Mouse (Mus musculus) heart, postnatal 0 days (tissue): ENCODE measurements around the gene Map4k3. TPM values are rescaled to one million over a fixed set of nuclear protein-coding genes. Genes with fewer than 3 reads are reported as not detected.

Experiments used
- ATAC-seq: fragments of 200-750 bp; cut with Nextera tagmentation; 2 replicates; pipeline ENCODE4 v1.8.0; 2017; ENCODE audit warnings: low read depth, moderate number of reproducible peaks, moderate library complexity; ENCODE audit not compliant: insufficient read depth
- DNase-seq: peaks from one replicate; pipeline ENCODE4 v3.0.0-alpha.2; 2016; ENCODE audit warnings: low spot score
- H3K27ac ChIP-seq: fragments of 300-500 bp; sonication (generic); 2 replicates; pipeline ENCODE4 v1.5.1; 2014; ENCODE audit warnings: low read depth, mild to moderate bottlenecking
- H3K27me3 ChIP-seq: fragments of 300-500 bp; sonication (generic); 2 replicates; pipeline ENCODE4 v1.6.1; 2014; ENCODE audit warnings: low read length, mixed read lengths; ENCODE audit not compliant: control insufficient read depth, insufficient read depth
- H3K36me3 ChIP-seq: fragments of 300-500 bp; sonication (generic); replicated peaks from 2 replicates; pipeline ENCODE4 v1.6.1; 2014; ENCODE audit warnings: low read length, mixed read lengths; ENCODE audit not compliant: control insufficient read depth, insufficient read depth
- H3K4me1 ChIP-seq: fragments of 300-500 bp; sonication (generic); 2 replicates; pipeline ENCODE4 v1.6.1; 2014; ENCODE audit warnings: antibody characterized with exemption; ENCODE audit not compliant: control insufficient read depth, insufficient read depth
- H3K4me2 ChIP-seq: fragments of 300-500 bp; sonication (generic); 2 replicates; pipeline ENCODE4 v1.6.1; 2014; ENCODE audit warnings: low read depth, mild to moderate bottlenecking, low read length, moderate library complexity
- H3K4me3 ChIP-seq: fragments of 300-500 bp; sonication (generic); 2 replicates; pipeline ENCODE4 v1.5.1; 2014; ENCODE audit warnings: low read depth, low read length
- H3K9ac ChIP-seq: fragments of 300-500 bp; sonication (generic); replicated peaks from 2 replicates; pipeline ENCODE4 v1.6.1; 2014; ENCODE audit warnings: low read depth, low read length, mixed read lengths
- H3K9me3 ChIP-seq: fragments of 300-500 bp; sonication (generic); replicated peaks from 2 replicates; pipeline ENCODE4 v1.6.1; 2016; ENCODE audit warnings: low read length; ENCODE audit not compliant: control insufficient read depth
- CTCF ChIP-seq: IDR thresholded peaks from 2 replicates; pipeline ENCODE4 v1.5.1; 2016; ENCODE audit warnings: antibody characterized with exemption, control low read depth, low read depth
- EP300 ChIP-seq: IDR thresholded peaks from 2 replicates; pipeline ENCODE4 v1.6.1; 2016; ENCODE audit warnings: antibody characterized with exemption, low read depth
- WGBS: fragments of 180-500 bp; shearing (Covaris S2); extraction: QIAGEN DNeasy Blood & Tissue Kit; methylation state at CpG from one replicate; pipeline ENCODE4 v1.1.7; 2014; 5-methylcytosine and 5-hydroxymethylcytosine counted together
- polyA plus RNA-seq: library from polyadenylated mRNA; unstranded; fragments of >200 nt; fragmentation: Nextera tagmentation; extraction: Ambion mirVana; gene quantifications from 2 replicates; pipeline ENCODE4 v1.2.1, GENCODE M21; 2015
- total RNA-seq: library from RNA; depleted of rRNA; stranded (reverse); fragments of >200 nt; gene quantifications from 2 replicates; pipeline ENCODE4 v1.2.3, GENCODE M21; 2014; ENCODE audit warnings: low replicate concordance

Gene Map4k3
- total and polyA plus RNA-seq, 2 experiments from 2014 or later = 16.7 to 38.0 TPM

DNA sequence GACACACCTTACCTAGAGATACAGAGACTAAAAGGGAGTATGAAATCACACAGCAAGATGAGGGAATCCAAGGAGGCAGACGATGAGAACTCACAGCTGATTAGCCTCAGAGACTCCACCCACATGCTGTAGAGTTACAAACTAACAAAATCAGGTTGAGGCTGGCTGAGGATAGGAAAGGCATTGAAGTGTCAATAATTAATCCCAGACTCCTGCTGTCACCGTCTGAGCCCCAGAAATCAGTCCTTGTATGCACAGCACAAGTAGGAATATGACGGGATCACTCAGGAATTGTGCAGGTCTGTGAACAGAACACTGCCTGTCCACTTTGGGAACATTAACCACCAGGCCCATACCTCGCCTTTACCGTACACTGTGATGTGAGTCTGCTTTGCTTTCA, 81.4 kb downstream of the Map4k3 start:
- WGBS = 58% methylated on average over 5 of the region's 5 CpGs
- Histone ChIP-seq H3K4me3 (no peak overlapping the region), H3K4me1 (no peaks in the 10 kb centered on the region), H3K36me3 (peaks cover 74% of the 10 kb centered on the region), H3K9ac (no peak overlapping the region), H3K27me3 (no peaks in the 10 kb centered on the region), H3K9me3 (no peaks in the 10 kb centered on the region), H3K4me2 (no peak overlapping the region), H3K27ac (no peak overlapping the region)
- TF ChIP-seq CTCF (no peak), EP300 (no peak)
- no peak for DNase-seq
- ATAC-seq = no peak

GRCm38 (mm10) chr17:80646131-80646530, 82.2 kb downstream of the Map4k3 start:
- TF ChIP-seq EP300 (no peak), CTCF (no peak)
- H3K4me1 ChIP-seq = no peaks in the 10 kb centered on the region
- H3K4me3 ChIP-seq = no peak overlapping the region
- no peak for DNase-seq
- H3K27me3 ChIP-seq = no peaks in the 10 kb centered on the region
- peaks cover 73% of the 10 kb centered on the region for H3K36me3 ChIP-seq
- H3K9me3 ChIP-seq = no peaks in the 10 kb centered on the region
- H3K9ac ChIP-seq = no peak overlapping the region
- ATAC-seq = no peak
- H3K27ac ChIP-seq = no peak overlapping the region
- H3K4me2 ChIP-seq = no peak overlapping the region
- 66% methylated on average over 6 of the region's 6 CpGs for WGBS

GRCm38 (mm10) chr17:80645694-80646034, 82.6 kb downstream of the Map4k3 start:
- Histone ChIP-seq H3K4me3 (no peak overlapping the region), H3K9ac (no peak overlapping the region), H3K9me3 (no peaks in the 10 kb centered on the region), H3K4me2 (no peak overlapping the region), H3K27me3 (no peaks in the 10 kb centered on the region), H3K36me3 (peaks cover 70% of the 10 kb centered on the region), H3K27ac (no peak overlapping the region), H3K4me1 (no peaks in the 10 kb centered on the region)
- ATAC-seq = no peak
- TF ChIP-seq CTCF (no peak), EP300 (no peak)
- 96% methylated on average over 8 of the region's 8 CpGs for WGBS
- DNase-seq = no peak

GRCm38 (mm10) chr17:80644983-80645693, 83.1 kb downstream of the Map4k3 start:
- H3K36me3 ChIP-seq = peaks cover 70% of the 10 kb centered on the region
- no peaks in the 10 kb centered on the region for H3K4me1 ChIP-seq
- H3K9me3 ChIP-seq = no peaks in the 10 kb centered on the region
- no peak overlapping the region for H3K4me2 ChIP-seq
- ATAC-seq (no peak), DNase-seq (no peak)
- TF ChIP-seq CTCF (no peak), EP300 (no peak)
- no peaks in the 10 kb centered on the region for H3K27me3 ChIP-seq
- H3K4me3 ChIP-seq = no peak overlapping the region
- H3K27ac ChIP-seq = no peak overlapping the region
- no peak overlapping the region for H3K9ac ChIP-seq
- WGBS = 92% methylated on average over 14 of the region's 14 CpGs

DNA sequence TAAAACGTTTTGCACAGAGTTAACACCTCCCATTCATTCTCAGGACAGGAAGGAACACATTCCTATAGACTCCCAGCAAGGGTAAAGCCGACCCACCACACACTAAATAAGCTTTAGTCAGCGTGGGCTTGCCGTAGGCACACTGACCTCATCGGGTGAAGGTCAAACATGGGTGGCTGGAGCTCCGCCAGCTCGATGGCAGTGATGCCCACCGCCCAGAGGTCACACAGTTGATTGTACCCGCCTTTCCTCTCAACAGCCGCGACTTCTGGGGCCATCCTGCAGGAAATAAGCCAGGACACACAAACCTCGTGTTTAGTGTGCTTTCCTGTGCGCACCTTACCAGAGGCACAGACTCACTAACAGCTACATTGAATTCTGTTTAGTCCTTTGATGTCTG, 83.7 kb downstream of the Map4k3 start:
- peaks cover 72% of the 10 kb centered on the region for H3K36me3 ChIP-seq

GRCm38 (mm10) chr17:80638121-80638520, 90.2 kb downstream of the Map4k3 start:
- H3K36me3 ChIP-seq = peaks cover 52% of the 10 kb centered on the region
- H3K9me3 ChIP-seq = no peaks in the 10 kb centered on the region
- H3K9ac ChIP-seq = no peak overlapping the region
- DNase-seq = no peak
- no peak for ATAC-seq
- 56% methylated on average over 8 of the region's 8 CpGs for WGBS
- TF ChIP-seq CTCF (no peak), EP300 (no peak)
- no peak overlapping the region for H3K4me2 ChIP-seq
- H3K4me3 ChIP-seq = no peak overlapping the region
- H3K4me1 ChIP-seq = no peaks in the 10 kb centered on the region
- H3K27me3 ChIP-seq = no peaks in the 10 kb centered on the region
- H3K27ac ChIP-seq = no peak overlapping the region

More for the DNA sequence above, 83.7 kb downstream of the Map4k3 start:
- H3K4me2 ChIP-seq = no peak overlapping the region
- H3K4me1 ChIP-seq = no peaks in the 10 kb centered on the region
- TF ChIP-seq CTCF = no peak
- no peak for TF ChIP-seq EP300
- 64% methylated on average over 13 of the region's 13 CpGs for WGBS
- no peak overlapping the region for H3K4me3 ChIP-seq
- no peaks in the 10 kb centered on the region for H3K9me3 ChIP-seq
- ATAC-seq = no peak
- H3K27me3 ChIP-seq = no peaks in the 10 kb centered on the region
- no peak overlapping the region for H3K27ac ChIP-seq
- no peak for DNase-seq
- H3K9ac ChIP-seq = no peak overlapping the region
